Mouse (Mus musculus): ENCODE measurements around the gene Slc2a9. TPM values are rescaled to one million over a fixed set of nuclear protein-coding genes. Genes with fewer than 3 reads are reported as not detected.

Slc2a9 gene
- total and polyA plus RNA-seq, 3 experiments: 1.6 to 2.8 (median 2.3) TPM

GRCm38 (mm10) chr5:38522977-38523376 is 20.0 kb upstream of the Slc2a9 start:
- H3K9ac ChIP-seq (ENCODE audit: insufficient read depth, low read depth): no peak overlapping the region
- no peak overlapping the region for H3K27ac ChIP-seq (ENCODE audit: insufficient read depth, low read depth)
- dilution Hi-C loops (cut with MboI; ENCODE audit: extremely low pct_ligation_motif_present, extremely low pct_unique_long_range_greater_than_20kb, low sequenced_read_pairs) (no loop called here), in situ Hi-C loops (cut with MboI; ENCODE audit: low pct_ligation_motif_present, low pct_unique_long_range_greater_than_20kb, low sequenced_read_pairs) (no loop called here)
- TF ChIP-seq BHLHE40 (IDR thresholded peaks at IDR 0.05; ENCODE audit: low read depth, low read length): no peak
- no peak for TF ChIP-seq PAX5 (IDR thresholded peaks at IDR 0.05; ENCODE audit: low read length)
- no peak for TF ChIP-seq TBP (conservative IDR thresholded peaks at IDR 0.05; ENCODE audit: low read depth, low read length)
- TF ChIP-seq USF1 (IDR thresholded peaks at IDR 0.05; ENCODE audit: low read depth, low read length): no peak
- no peak for TF ChIP-seq CHD1 (IDR thresholded peaks at IDR 0.05; ENCODE audit: low read depth, low read length)
- no peak for TF ChIP-seq HCFC1 (IDR thresholded peaks at IDR 0.05; ENCODE audit: low read depth, low read length)
- peaks cover 0 to 28% of the 10 kb centered on the region in 2 experiments; a peak in 2 of 4 replicates for H3K4me1 ChIP-seq (ENCODE audit: control insufficient read depth in 1 of 2, insufficient read depth in 2 of 2)
- no peak for DNase-seq (ENCODE audit: extremely low read depth)
- peaks cover 24 to 49% of the 10 kb centered on the region in 2 experiments for H3K36me3 ChIP-seq (replicated peaks in 1 of 2; ENCODE audit: control insufficient read depth in 1 of 2, insufficient read depth in 1 of 2, low read length in 1 of 2)
- no peak overlapping the region for H3K4me3 ChIP-seq (replicated peaks in 1 of 3; ENCODE audit: low read depth in 2 of 3, low read length in 2 of 3, poor library complexity in 1 of 3)
- no peaks in the 10 kb centered on the region for H3K79me2 ChIP-seq (replicated peaks; ENCODE audit: control insufficient read depth, extremely low read depth, insufficient read depth, poor library complexity, severe bottlenecking)
- no peaks in the 10 kb centered on the region for H3K27me3 ChIP-seq (replicated peaks)
- no peaks in the 10 kb centered on the region for H3K9me3 ChIP-seq (replicated peaks; ENCODE audit: low read length)
- no peak overlapping the region for H3K4me2 ChIP-seq (ENCODE audit: insufficient read depth, low read depth, poor library complexity, severe bottlenecking)

- dilution Hi-C loops (cut with MboI; ENCODE audit: extremely low pct_ligation_motif_present, extremely low pct_unique_long_range_greater_than_20kb, low sequenced_read_pairs): no loop called here
- Histone ChIP-seq H3K9ac (ENCODE audit: insufficient read depth, low read depth) (no peak overlapping the region), H3K79me2 (replicated peaks; ENCODE audit: control insufficient read depth, extremely low read depth, insufficient read depth, poor library complexity, severe bottlenecking) (no peaks in the 10 kb centered on the region), H3K4me2 (ENCODE audit: insufficient read depth, low read depth, poor library complexity, severe bottlenecking) (no peak overlapping the region), H3K36me3 (replicated peaks in 1 of 2; ENCODE audit: control insufficient read depth in 1 of 2, insufficient read depth in 1 of 2, low read length in 1 of 2) (peaks cover 7 to 28% of the 10 kb centered on the region in 2 experiments), H3K4me1 (ENCODE audit: control insufficient read depth in 1 of 2, insufficient read depth in 2 of 2) (peaks cover 0 to 32% of the 10 kb centered on the region in 2 experiments; a peak in 2 of 4 replicates), H3K9me3 (replicated peaks; ENCODE audit: low read length) (no peaks in the 10 kb centered on the region), H3K27me3 (replicated peaks) (no peaks in the 10 kb centered on the region), H3K4me3 (replicated peaks in 1 of 3; ENCODE audit: low read depth in 2 of 3, low read length in 2 of 3, poor library complexity in 1 of 3) (no peak overlapping the region), H3K27ac (ENCODE audit: insufficient read depth, low read depth) (no peak overlapping the region)
- TF ChIP-seq IRF4 (IDR thresholded peaks at IDR 0.05; ENCODE audit: low read depth, low read length) (no peak), CHD2 (IDR thresholded peaks at IDR 0.05; ENCODE audit: low read length) (no peak), USF1 (IDR thresholded peaks at IDR 0.05; ENCODE audit: low read depth, low read length) (no peak), ZC3H11A (IDR thresholded peaks at IDR 0.05; ENCODE audit: low read depth, low read length) (no peak), SIN3A (IDR thresholded peaks at IDR 0.05; ENCODE audit: low read length) (no peak)
- DNase-seq (ENCODE audit: extremely low read depth): no peak
- in situ Hi-C loops (cut with MboI; ENCODE audit: low pct_ligation_motif_present, low pct_unique_long_range_greater_than_20kb, low sequenced_read_pairs): no loop called here
Observed at GRCm38 (mm10) chr5:38520838-38521237, 17.9 kb upstream of the Slc2a9 start.

- Histone ChIP-seq H3K27ac (ENCODE audit: insufficient read depth, low read depth) (no peak overlapping the region), H3K79me2 (replicated peaks; ENCODE audit: control insufficient read depth, extremely low read depth, insufficient read depth, poor library complexity, severe bottlenecking) (no peaks in the 10 kb centered on the region), H3K36me3 (replicated peaks in 1 of 2; ENCODE audit: control insufficient read depth in 1 of 2, insufficient read depth in 1 of 2, low read length in 1 of 2) (no peaks in the 10 kb centered on the region), H3K27me3 (replicated peaks) (no peaks in the 10 kb centered on the region), H3K9ac (ENCODE audit: insufficient read depth, low read depth) (no peak overlapping the region), H3K4me3 (replicated peaks in 1 of 3; ENCODE audit: low read depth in 2 of 3, low read length in 2 of 3, poor library complexity in 1 of 3) (no peak overlapping the region), H3K9me3 (replicated peaks; ENCODE audit: low read length) (no peaks in the 10 kb centered on the region), H3K4me2 (ENCODE audit: insufficient read depth, low read depth, poor library complexity, severe bottlenecking) (peak overlapping the region; percentile 12; the same call in 1 of the 2 replicates), H3K4me1 (ENCODE audit: control insufficient read depth in 1 of 2, insufficient read depth in 2 of 2) (peaks cover 0 to 9% of the 10 kb centered on the region in 2 experiments; a peak in 2 of 4 replicates)
- TF ChIP-seq CTCF (conservative IDR thresholded peaks at IDR 0.05 in 1 of 2, IDR thresholded peaks at IDR 0.05 in 1 of 2; ENCODE audit: low read depth in 2 of 2, low read length in 2 of 2) (peak in 1 of 2 experiments; percentile 78; a peak in 3 of 4 replicates), ZC3H11A (IDR thresholded peaks at IDR 0.05; ENCODE audit: low read depth, low read length) (no peak), RAD21 (IDR thresholded peaks at IDR 0.05; ENCODE audit: low read depth, low read length) (peak; percentile 70), SMC3 (IDR thresholded peaks at IDR 0.05; ENCODE audit: low read depth, low read length) (peak; percentile 73)
- in situ Hi-C loops (cut with MboI; ENCODE audit: low pct_ligation_motif_present, low pct_unique_long_range_greater_than_20kb, low sequenced_read_pairs) (no loop called here), dilution Hi-C loops (cut with MboI; ENCODE audit: extremely low pct_ligation_motif_present, extremely low pct_unique_long_range_greater_than_20kb, low sequenced_read_pairs) (no loop called here)
- peak; percentile 60 for DNase-seq (ENCODE audit: extremely low read depth)
Observed at GRCm38 (mm10) chr5:38516267-38516666, 13.3 kb upstream of the Slc2a9 start.

All from CH12.LX (cell line).